Mouse (Mus musculus) limb, embryonic 11.5 days (tissue): ENCODE data around the gene Mag. TPM values are rescaled to one million over a fixed set of nuclear protein-coding genes. Genes with fewer than 3 reads are reported as not detected.

Experiments used
- ATAC-seq: fragments of 200-750 bp; cut with Nextera tagmentation; 2 replicates; pipeline ENCODE4 v1.8.0; 2017; ENCODE audit warnings: low read depth; ENCODE audit not compliant: insufficient number of reproducible peaks, low FRiP score, low TSS enrichment
- DNase-seq: peaks from one replicate; pipeline ENCODE4 v3.0.0-alpha.2; 2015; ENCODE audit warnings: low spot score
- H3K27ac ChIP-seq: fragments of 300-500 bp; sonication (generic); replicated peaks from 2 replicates; pipeline ENCODE4 v1.5.1; 2014; ENCODE audit warnings: low read depth, mild to moderate bottlenecking, low read length
- H3K27me3 ChIP-seq: fragments of 300-500 bp; sonication (generic); 2 replicates; pipeline ENCODE4 v1.6.1; 2014; ENCODE audit warnings: mild to moderate bottlenecking, low read length, mixed read lengths; ENCODE audit not compliant: control insufficient read depth, insufficient read depth
- H3K36me3 ChIP-seq: fragments of 300-500 bp; sonication (generic); 2 replicates; pipeline ENCODE4 v1.6.1; 2014; ENCODE audit warnings: mild to moderate bottlenecking, low read length, moderate library complexity, mixed read lengths; ENCODE audit not compliant: control insufficient read depth, insufficient read depth
- H3K4me1 ChIP-seq: fragments of 300-500 bp; sonication (generic); 2 replicates; pipeline ENCODE4 v1.6.1; 2014; ENCODE audit warnings: low read length, mixed read lengths; ENCODE audit not compliant: control insufficient read depth, insufficient read depth
- H3K4me2 ChIP-seq: fragments of 300-500 bp; sonication (generic); 2 replicates; pipeline ENCODE4 v1.6.1; 2014; ENCODE audit warnings: low read depth, mild to moderate bottlenecking, moderate library complexity; ENCODE audit not compliant: severe bottlenecking
- H3K4me3 ChIP-seq: fragments of 300-500 bp; sonication (generic); 2 replicates; pipeline ENCODE4 v1.5.1; 2014; ENCODE audit warnings: low read depth, low read length
- H3K9ac ChIP-seq: fragments of 300-500 bp; sonication (generic); 2 replicates; pipeline ENCODE4 v1.6.1; 2014; ENCODE audit warnings: mild to moderate bottlenecking, low read length
- H3K9me3 ChIP-seq: fragments of 300-500 bp; sonication (generic); 2 replicates; pipeline ENCODE4 v1.6.1; 2016; ENCODE audit warnings: low read length; ENCODE audit not compliant: control insufficient read depth
- WGBS: fragments of 180-500 bp; shearing (Covaris S2); extraction: QIAGEN DNeasy Blood & Tissue Kit; methylation state at CpG from one replicate; pipeline ENCODE4 v1.1.7; 2014; 5-methylcytosine and 5-hydroxymethylcytosine counted together
- polyA plus RNA-seq: library from polyadenylated mRNA; unstranded; fragments of >200 nt; fragmentation: Nextera tagmentation; extraction: Ambion mirVana; gene quantifications from 2 replicates; pipeline ENCODE4 v1.2.1, GENCODE M21; 2014

Gene Mag
- polyA plus RNA-seq, 1 experiment from 2014 or later = 0.21 TPM

- Histone ChIP-seq H3K4me2 (no peak overlapping the region), H3K4me1 (no peaks in the 10 kb centered on the region), H3K9me3 (no peaks in the 10 kb centered on the region), H3K36me3 (no peaks in the 10 kb centered on the region), H3K4me3 (no peak overlapping the region), H3K27me3 (no peaks in the 10 kb centered on the region), H3K9ac (no peak overlapping the region), H3K27ac (no peak overlapping the region)
- no peak for ATAC-seq
- no peak for DNase-seq
- WGBS = 79% methylated on average over 6 of the region's 6 CpGs
Observed at GRCm38 (mm10) chr7:30878950-30879349, 35.7 kb downstream of the Mag start.

DNA sequence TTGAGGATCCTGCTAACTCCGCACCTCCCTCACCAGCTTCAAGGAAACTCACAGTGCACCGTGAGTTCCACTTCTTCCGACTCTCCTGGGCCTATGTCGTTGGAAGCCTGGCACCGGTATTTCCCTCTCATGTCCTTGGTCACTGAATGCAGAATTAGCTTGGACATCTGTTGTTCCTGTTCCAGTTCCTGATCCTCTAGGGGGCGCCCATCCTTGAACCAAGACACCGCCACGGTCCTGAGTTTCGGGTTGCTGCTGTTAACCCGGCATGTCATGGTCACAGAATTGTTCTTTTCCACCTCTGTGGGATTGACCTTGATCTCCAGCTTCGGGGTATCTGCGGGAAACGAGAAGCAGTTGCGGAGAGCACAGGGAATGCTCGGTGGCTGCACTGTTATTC is 41.6 kb downstream of the Mag start:
- DNase-seq = peak; percentile 81
- no peaks in the 10 kb centered on the region for H3K4me1 ChIP-seq
- no peaks in the 10 kb centered on the region for H3K36me3 ChIP-seq
- 24% methylated on average over 15 of the region's 15 CpGs for WGBS
- H3K27me3 ChIP-seq = no peaks in the 10 kb centered on the region
- peak overlapping the region; percentile 11; the same call in 1 of the 2 replicates for H3K4me2 ChIP-seq
- no peak overlapping the region for H3K4me3 ChIP-seq
- H3K27ac ChIP-seq = no peak overlapping the region
- no peak overlapping the region for H3K9ac ChIP-seq
- no peaks in the 10 kb centered on the region for H3K9me3 ChIP-seq
- no peak for ATAC-seq

DNA sequence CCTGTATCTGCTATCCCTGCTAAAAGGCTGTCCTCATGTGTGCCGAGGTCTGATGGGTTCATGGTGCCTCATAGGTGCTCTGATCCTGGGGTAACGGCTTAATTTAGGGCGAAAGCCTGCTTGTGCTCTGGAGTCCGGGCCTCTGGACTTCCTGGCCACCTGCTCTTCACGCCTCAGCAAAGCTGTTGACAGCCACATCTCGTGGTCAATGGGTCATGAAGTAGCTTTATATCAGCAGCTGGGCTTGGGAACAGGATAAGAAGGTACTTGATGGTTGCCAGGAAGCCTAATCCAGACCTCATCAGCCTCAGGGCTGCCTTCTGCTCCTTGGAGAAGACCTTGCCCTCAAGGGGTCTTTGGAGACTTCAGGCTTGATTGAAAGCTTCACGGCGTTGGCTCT is 51.3 kb downstream of the Mag start:
- no peak for ATAC-seq
- no peak overlapping the region for H3K27ac ChIP-seq
- H3K9me3 ChIP-seq = no peaks in the 10 kb centered on the region
- no peak overlapping the region for H3K9ac ChIP-seq
- no peak overlapping the region for H3K4me3 ChIP-seq
- no peak for DNase-seq
- H3K27me3 ChIP-seq = no peaks in the 10 kb centered on the region
- 78% methylated on average over 8 of the region's 8 CpGs for WGBS
- no peaks in the 10 kb centered on the region for H3K36me3 ChIP-seq
- no peak overlapping the region for H3K4me2 ChIP-seq
- no peaks in the 10 kb centered on the region for H3K4me1 ChIP-seq

DNA sequence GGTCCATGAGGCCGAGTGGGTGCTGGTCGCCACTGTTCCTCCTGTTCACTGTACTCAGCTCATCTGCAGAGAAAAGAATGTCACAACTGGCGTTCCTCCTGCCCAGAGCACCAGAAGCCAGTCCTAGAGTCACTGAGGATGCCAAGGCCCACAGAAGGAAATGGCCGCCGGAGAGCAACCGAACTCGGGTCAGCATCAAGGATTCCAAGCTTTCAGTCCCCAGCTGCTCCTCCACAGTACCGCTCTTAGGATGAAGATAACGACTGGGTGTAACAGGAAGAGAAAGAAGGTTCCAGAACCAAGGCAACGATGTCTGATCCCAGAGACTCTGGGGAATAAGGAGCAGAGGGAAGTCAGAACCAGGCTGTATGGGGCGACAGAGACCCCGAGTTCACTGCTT is 53.2 kb downstream of the Mag start, which contains the start of gene Ffar1:
TSS of gene Ffar1 (minus strand) at position 101 of the 400 bp plus-strand sequence.
- H3K27me3 ChIP-seq = no peaks in the 10 kb centered on the region

DNA sequence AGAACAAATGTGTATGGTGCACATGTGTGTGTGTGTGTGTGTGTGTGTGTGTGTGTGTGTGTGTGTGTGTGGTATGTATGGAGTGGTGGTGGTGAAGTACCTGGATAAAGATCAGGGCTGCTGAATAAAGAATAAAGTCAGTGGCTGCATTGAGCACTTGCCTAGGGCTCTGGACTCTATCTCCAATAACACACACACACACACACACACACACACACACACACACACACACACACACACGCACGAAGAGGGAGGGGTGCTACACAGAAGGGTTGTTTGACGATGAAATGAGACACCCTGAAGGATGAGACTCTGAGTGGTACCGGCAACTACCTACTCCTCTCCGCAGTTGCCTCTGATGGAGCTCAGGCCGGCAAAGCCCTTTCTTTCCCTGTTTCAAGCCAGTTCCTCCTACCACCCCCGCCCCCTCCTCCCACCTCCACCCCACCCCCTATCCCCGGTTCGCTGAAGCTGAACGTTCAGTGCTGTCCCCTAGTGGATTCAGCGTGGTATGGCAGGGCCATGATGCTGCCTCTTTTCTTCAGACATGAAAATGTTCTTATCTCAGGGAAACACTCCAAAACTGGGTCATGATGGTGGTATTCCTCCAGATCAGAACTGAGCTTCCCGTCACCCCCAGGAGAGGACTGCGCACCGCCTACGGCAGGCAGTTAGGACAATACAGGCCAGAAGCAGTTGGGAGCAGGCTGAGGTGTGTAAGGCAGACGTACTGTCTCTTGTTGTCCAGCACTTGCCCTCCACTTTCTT is 54.9 kb downstream of the Mag start:
- ATAC-seq (0 out of 2 replicates have a peak, but pooled peaks have one; percentile 39), DNase-seq (peak; percentile 80)
- peak overlapping the region; percentile 38 for H3K4me2 ChIP-seq
- no peaks in the 10 kb centered on the region for H3K9me3 ChIP-seq
- H3K27ac ChIP-seq = no peak overlapping the region
- no peak overlapping the region for H3K4me3 ChIP-seq
- H3K9ac ChIP-seq = 0 out of 2 replicates have a peak overlapping the region, but pooled peaks have one; percentile 13
- H3K36me3 ChIP-seq = no peaks in the 10 kb centered on the region
- WGBS = 15% methylated on average over 14 of the region's 16 CpGs
- no peaks in the 10 kb centered on the region for H3K4me1 ChIP-seq
- no peaks in the 10 kb centered on the region for H3K27me3 ChIP-seq

More for the DNA sequence above, 53.2 kb downstream of the Mag start, which contains the start of gene Ffar1:
- DNase-seq = no peak
- no peaks in the 10 kb centered on the region for H3K9me3 ChIP-seq
- no peak within 1 kb of the TSS for H3K4me3 ChIP-seq
- H3K36me3 ChIP-seq = no peaks in the 10 kb centered on the region
- 86% methylated on average over 12 of the region's 12 CpGs for WGBS
- H3K27ac ChIP-seq = no peak within 1 kb of the TSS
- no peaks in the 10 kb centered on the region for H3K4me1 ChIP-seq
- H3K9ac ChIP-seq = no peak within 1 kb of the TSS
- no peak within 1 kb of the TSS for H3K4me2 ChIP-seq
- ATAC-seq = no peak

DNA sequence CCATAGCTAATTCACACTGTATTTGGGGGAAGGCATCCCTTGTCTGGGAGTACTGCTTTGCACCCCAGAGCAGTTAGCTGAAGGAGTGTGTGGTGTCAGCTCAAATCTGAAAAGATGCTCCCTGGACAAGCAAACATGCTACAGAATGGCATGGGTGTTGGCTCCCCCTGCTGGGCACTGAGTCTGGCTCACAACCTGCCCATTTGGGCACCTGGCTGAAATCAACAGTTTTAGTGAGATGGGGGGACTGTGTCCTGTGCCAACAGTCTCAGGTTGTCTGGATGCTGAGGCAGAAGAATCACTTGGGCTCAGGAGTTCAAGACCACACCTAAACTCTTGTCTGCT is 55.4 kb downstream of the Mag start:
- Histone ChIP-seq H3K27ac (no peak overlapping the region), H3K4me2 (no peak overlapping the region), H3K4me1 (no peaks in the 10 kb centered on the region), H3K4me3 (no peak overlapping the region), H3K9me3 (no peaks in the 10 kb centered on the region), H3K36me3 (no peaks in the 10 kb centered on the region), H3K9ac (no peak overlapping the region), H3K27me3 (no peaks in the 10 kb centered on the region)
- peak; percentile 86 for DNase-seq
- no peak for ATAC-seq

GRCm38 (mm10) chr7:30857746-30858145 is 56.9 kb downstream of the Mag start:
- ATAC-seq = no peak
- Histone ChIP-seq H3K4me2 (no peak overlapping the region), H3K4me3 (no peak overlapping the region), H3K36me3 (no peaks in the 10 kb centered on the region), H3K9me3 (no peaks in the 10 kb centered on the region), H3K27me3 (no peaks in the 10 kb centered on the region), H3K9ac (no peak overlapping the region), H3K27ac (no peak overlapping the region), H3K4me1 (no peaks in the 10 kb centered on the region)
- no peak for DNase-seq
- WGBS = 79% methylated on average over 1 of the region's 1 CpGs

DNA sequence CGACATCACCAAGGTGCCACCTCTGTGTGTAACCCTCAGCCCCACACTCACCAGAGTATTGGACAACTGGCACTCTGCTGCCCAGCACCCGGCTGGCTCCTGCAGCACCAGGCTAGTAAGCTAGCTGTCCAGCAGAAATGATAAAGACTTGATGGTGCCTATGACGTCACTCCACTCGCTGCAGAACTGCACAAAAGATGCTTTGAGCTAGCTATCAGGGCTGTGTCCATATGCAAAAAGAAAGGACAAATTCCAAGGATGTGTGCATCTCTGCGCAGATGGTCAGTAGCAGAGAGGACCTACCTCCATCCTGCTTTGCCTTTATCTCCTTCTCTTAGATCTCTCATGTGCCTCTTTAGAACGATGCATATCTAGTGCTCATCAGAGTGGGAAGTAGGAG is 58.6 kb downstream of the Mag start, which contains the start of gene Ffar3:
TSS of gene Ffar3 (minus strand) at position 101 of the 400 bp plus-strand sequence.
- Histone ChIP-seq H3K36me3 (no peaks in the 10 kb centered on the region), H3K4me2 (no peak within 1 kb of the TSS), H3K27ac (no peak within 1 kb of the TSS), H3K4me1 (no peaks in the 10 kb centered on the region), H3K9ac (no peak within 1 kb of the TSS), H3K9me3 (no peaks in the 10 kb centered on the region), H3K4me3 (no peak within 1 kb of the TSS), H3K27me3 (no peaks in the 10 kb centered on the region)
- 90% methylated on average over 6 of the region's 6 CpGs for WGBS
- ATAC-seq (no peak), DNase-seq (no peak)

- no peaks in the 10 kb centered on the region for H3K4me1 ChIP-seq
- no peak overlapping the region for H3K4me3 ChIP-seq
- 76% methylated on average over 1 of the region's 1 CpGs for WGBS
- no peak overlapping the region for H3K9ac ChIP-seq
- DNase-seq = no peak
- no peak overlapping the region for H3K4me2 ChIP-seq
- no peaks in the 10 kb centered on the region for H3K36me3 ChIP-seq
- no peak overlapping the region for H3K27ac ChIP-seq
- no peaks in the 10 kb centered on the region for H3K9me3 ChIP-seq
- no peaks in the 10 kb centered on the region for H3K27me3 ChIP-seq
- ATAC-seq = no peak
Observed at GRCm38 (mm10) chr7:30851421-30851820, 63.3 kb downstream of the Mag start.
